Mouse (Mus musculus): ENCODE measurements around the gene Bnc2. TPM values are rescaled to one million over a fixed set of nuclear protein-coding genes. Genes with fewer than 3 reads are reported as not detected.

Bnc2 gene
- polyA plus RNA-seq, 1 experiment: 0.73 TPM

DNA sequence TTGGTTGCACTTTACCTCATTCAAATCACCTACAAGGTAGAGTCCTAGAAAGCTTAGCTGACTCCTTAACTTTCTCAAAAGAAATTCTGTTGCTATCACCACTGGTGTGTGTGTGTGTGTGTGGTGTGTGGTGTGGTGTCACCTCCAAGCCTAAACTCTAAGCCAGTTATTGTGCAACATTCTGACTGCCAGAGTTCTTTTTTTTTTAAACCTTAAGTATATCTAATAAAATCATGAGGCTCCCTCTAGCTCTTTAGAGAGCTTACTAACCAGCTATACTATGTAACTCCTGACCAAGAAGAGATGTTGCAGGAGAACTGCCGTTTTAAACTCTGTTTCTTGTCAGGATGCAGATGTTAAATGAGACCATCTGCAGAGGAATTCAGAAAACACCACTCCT is 4.1 kb downstream of the Bnc2 start:
- no peak overlapping the region for H3K4me3 ChIP-seq (ENCODE audit: insufficient read depth, low read length)

GRCm38 (mm10) chr4:84669650-84670049 is 5.4 kb downstream of the Bnc2 start:
- TF ChIP-seq POLR2A (IDR thresholded peaks at IDR 0.05; ENCODE audit: extremely low read depth, insufficient read depth, low read length) (no peak), CTCF (IDR thresholded peaks at IDR 0.05; ENCODE audit: extremely low read depth, insufficient read depth, low read length) (no peak)
- Histone ChIP-seq H3K4me3 (ENCODE audit: insufficient read depth, low read length) (no peak overlapping the region), H3K27ac (ENCODE audit: insufficient read depth, low read length) (no peak overlapping the region), H3K4me1 (ENCODE audit: control insufficient read depth, insufficient read depth, low read length) (no peaks in the 10 kb centered on the region)

More for the DNA sequence above, 4.1 kb downstream of the Bnc2 start:
- Histone ChIP-seq H3K4me1 (ENCODE audit: control insufficient read depth, insufficient read depth, low read length) (no peaks in the 10 kb centered on the region), H3K27ac (ENCODE audit: insufficient read depth, low read length) (no peak overlapping the region)
- TF ChIP-seq POLR2A (IDR thresholded peaks at IDR 0.05; ENCODE audit: extremely low read depth, insufficient read depth, low read length): no peak
- TF ChIP-seq CTCF (IDR thresholded peaks at IDR 0.05; ENCODE audit: extremely low read depth, insufficient read depth, low read length): no peak

GRCm38 (mm10) chr4:84668949-84669605 is 6.0 kb downstream of the Bnc2 start:
- no peaks in the 10 kb centered on the region for H3K4me1 ChIP-seq (ENCODE audit: control insufficient read depth, insufficient read depth, low read length)
- TF ChIP-seq POLR2A (IDR thresholded peaks at IDR 0.05; ENCODE audit: extremely low read depth, insufficient read depth, low read length): no peak
- TF ChIP-seq CTCF (IDR thresholded peaks at IDR 0.05; ENCODE audit: extremely low read depth, insufficient read depth, low read length): no peak
- H3K4me3 ChIP-seq (ENCODE audit: insufficient read depth, low read length): no peak overlapping the region
- no peak overlapping the region for H3K27ac ChIP-seq (ENCODE audit: insufficient read depth, low read length)

DNA sequence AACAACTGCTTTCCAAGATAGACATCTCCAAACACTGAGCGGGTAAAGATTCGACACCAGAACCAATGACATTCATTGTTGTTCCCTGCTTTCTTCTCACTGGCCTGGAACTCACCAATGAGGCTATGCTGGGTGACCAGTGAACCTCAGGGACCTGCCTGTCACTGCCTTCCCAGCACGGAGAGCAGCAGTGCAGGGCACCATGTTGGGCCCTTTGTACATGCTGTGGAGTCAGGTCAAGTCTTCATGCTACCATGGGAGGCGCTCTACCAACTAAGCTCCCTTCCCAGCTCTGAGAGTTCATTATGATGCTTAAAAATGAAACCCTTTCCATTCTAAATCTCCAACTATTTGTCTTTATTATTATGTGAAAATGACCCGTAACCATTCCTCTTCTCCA is 6.8 kb downstream of the Bnc2 start:
- H3K4me1 ChIP-seq (ENCODE audit: control insufficient read depth, insufficient read depth, low read length): no peaks in the 10 kb centered on the region
- no peak overlapping the region for H3K27ac ChIP-seq (ENCODE audit: insufficient read depth, low read length)
- no peak for TF ChIP-seq CTCF (IDR thresholded peaks at IDR 0.05; ENCODE audit: extremely low read depth, insufficient read depth, low read length)
- TF ChIP-seq POLR2A (IDR thresholded peaks at IDR 0.05; ENCODE audit: extremely low read depth, insufficient read depth, low read length): no peak
- no peak overlapping the region for H3K4me3 ChIP-seq (ENCODE audit: insufficient read depth, low read length)

DNA sequence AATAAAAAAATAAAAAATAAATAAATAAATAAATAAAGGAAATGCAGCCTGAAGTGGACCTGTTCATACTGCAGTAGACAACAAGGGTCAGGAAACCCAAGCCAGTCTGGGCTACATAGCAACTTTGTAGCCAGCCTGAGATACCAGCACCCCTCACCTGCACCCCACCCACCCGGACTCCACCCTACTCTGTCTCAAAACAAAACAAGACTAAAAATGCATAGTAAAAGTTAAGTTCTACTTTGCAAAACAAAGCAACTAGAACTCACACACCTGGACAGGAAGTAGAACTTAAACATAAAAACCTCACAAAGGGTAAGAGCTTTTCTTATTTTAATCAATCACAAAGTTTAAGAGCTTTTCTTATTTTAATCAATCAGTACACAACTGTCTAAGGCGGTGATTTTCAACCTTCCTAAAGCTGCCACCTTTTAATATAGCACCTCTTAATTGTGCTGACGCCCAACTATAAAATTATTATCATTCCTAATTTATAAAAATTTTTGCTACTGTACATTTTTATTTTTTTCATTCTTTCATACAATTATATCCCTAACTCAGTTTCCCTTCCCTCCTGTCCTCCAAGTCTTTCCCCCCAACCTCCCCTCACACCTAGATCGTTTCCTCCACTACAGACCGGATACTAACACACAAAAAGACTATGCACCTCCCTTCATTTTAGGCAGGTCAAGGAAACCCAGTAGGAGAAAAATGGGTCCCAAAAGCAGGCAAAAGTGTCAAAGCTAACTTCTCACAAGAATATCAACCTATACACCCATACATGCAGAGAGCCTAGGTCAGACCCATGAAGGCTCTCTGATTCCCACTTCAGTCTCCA is 12.6 kb downstream of the Bnc2 start:
- Histone ChIP-seq H3K4me1 (ENCODE audit: control insufficient read depth, insufficient read depth, low read length) (no peaks in the 10 kb centered on the region), H3K27ac (ENCODE audit: insufficient read depth, low read length) (no peak overlapping the region), H3K4me3 (ENCODE audit: insufficient read depth, low read length) (no peak overlapping the region)
- TF ChIP-seq POLR2A (IDR thresholded peaks at IDR 0.05; ENCODE audit: extremely low read depth, insufficient read depth, low read length): no peak
- TF ChIP-seq CTCF (IDR thresholded peaks at IDR 0.05; ENCODE audit: extremely low read depth, insufficient read depth, low read length): no peak

DNA sequence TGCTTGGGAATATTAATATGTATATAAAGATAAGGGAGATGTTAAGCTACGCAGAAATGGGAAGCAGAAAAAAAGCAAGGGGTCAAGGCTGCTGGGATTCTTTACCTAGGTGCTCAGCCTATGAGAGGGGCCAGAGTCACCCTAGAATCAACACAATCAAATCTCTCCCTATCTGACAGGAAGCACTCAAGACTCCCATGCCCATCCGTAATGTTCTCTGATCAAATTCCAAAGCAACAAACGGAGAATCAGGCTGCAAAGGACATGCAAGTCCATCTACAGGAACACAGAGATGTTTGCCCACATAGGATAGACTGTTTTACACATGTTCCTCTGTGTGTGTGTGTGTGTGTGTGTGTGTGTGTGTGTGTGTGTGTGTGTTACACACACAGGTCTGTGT is 13.7 kb downstream of the Bnc2 start:
- Histone ChIP-seq H3K4me1 (ENCODE audit: control insufficient read depth, insufficient read depth, low read length) (no peaks in the 10 kb centered on the region), H3K27ac (ENCODE audit: insufficient read depth, low read length) (no peak overlapping the region), H3K4me3 (ENCODE audit: insufficient read depth, low read length) (no peak overlapping the region)
- no peak for TF ChIP-seq CTCF (IDR thresholded peaks at IDR 0.05; ENCODE audit: extremely low read depth, insufficient read depth, low read length)

GRCm38 (mm10) chr4:84651786-84652185 is 23.3 kb downstream of the Bnc2 start:
- no peak overlapping the region for H3K27ac ChIP-seq (ENCODE audit: insufficient read depth, low read length)
- H3K4me1 ChIP-seq (ENCODE audit: control insufficient read depth, insufficient read depth, low read length): no peaks in the 10 kb centered on the region
- no peak overlapping the region for H3K4me3 ChIP-seq (ENCODE audit: insufficient read depth, low read length)
- TF ChIP-seq POLR2A (IDR thresholded peaks at IDR 0.05; ENCODE audit: extremely low read depth, insufficient read depth, low read length) (no peak), CTCF (IDR thresholded peaks at IDR 0.05; ENCODE audit: extremely low read depth, insufficient read depth, low read length) (no peak)

DNA sequence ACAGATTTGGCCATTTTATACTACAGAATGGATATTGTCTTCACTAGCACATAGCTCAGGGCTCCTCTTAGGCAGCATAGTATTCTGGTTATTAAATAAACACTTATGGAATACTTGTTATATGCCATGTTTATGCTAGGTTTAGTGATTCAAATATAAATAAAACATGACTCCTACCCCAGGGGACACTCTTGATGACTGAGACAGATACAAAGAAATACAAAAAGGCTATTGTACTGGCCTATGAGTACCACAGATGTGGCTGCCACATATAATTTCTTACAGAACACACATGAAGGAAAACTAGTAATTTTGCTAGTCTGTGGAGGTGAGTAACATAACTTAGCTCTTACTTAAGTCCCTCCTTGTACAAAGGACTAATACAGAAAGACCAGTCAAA is 28.5 kb downstream of the Bnc2 start:
- TF ChIP-seq CTCF (IDR thresholded peaks at IDR 0.05; ENCODE audit: extremely low read depth, insufficient read depth, low read length) (no peak), POLR2A (IDR thresholded peaks at IDR 0.05; ENCODE audit: extremely low read depth, insufficient read depth, low read length) (no peak)
- no peak overlapping the region for H3K4me3 ChIP-seq (ENCODE audit: insufficient read depth, low read length)
- H3K4me1 ChIP-seq (ENCODE audit: control insufficient read depth, insufficient read depth, low read length): no peaks in the 10 kb centered on the region
- no peak overlapping the region for H3K27ac ChIP-seq (ENCODE audit: insufficient read depth, low read length)

GRCm38 (mm10) chr4:84639166-84639565 is 35.9 kb downstream of the Bnc2 start:
- H3K4me1 ChIP-seq (ENCODE audit: control insufficient read depth, insufficient read depth, low read length): no peaks in the 10 kb centered on the region
- no peak overlapping the region for H3K4me3 ChIP-seq (ENCODE audit: insufficient read depth, low read length)
- no peak overlapping the region for H3K27ac ChIP-seq (ENCODE audit: insufficient read depth, low read length)
- TF ChIP-seq CTCF (IDR thresholded peaks at IDR 0.05; ENCODE audit: extremely low read depth, insufficient read depth, low read length) (no peak), POLR2A (IDR thresholded peaks at IDR 0.05; ENCODE audit: extremely low read depth, insufficient read depth, low read length) (no peak)

- no peak for TF ChIP-seq POLR2A (IDR thresholded peaks at IDR 0.05; ENCODE audit: extremely low read depth, insufficient read depth, low read length)
- Histone ChIP-seq H3K4me3 (ENCODE audit: insufficient read depth, low read length) (no peak overlapping the region), H3K4me1 (ENCODE audit: control insufficient read depth, insufficient read depth, low read length) (no peaks in the 10 kb centered on the region), H3K27ac (ENCODE audit: insufficient read depth, low read length) (no peak overlapping the region)
These were observed 37.4 kb downstream of the Bnc2 start for GRCm38 (mm10) chr4:84637641-84638040.
